Mouse (Mus musculus): Measurements from ENCODE around the gene Cdc42ep1. TPM values are rescaled to one million over a fixed set of nuclear protein-coding genes. Genes with fewer than 3 reads are reported as not detected.
A peak's percentile ranks its signal among the peaks of the same experiment; 100 is the strongest.

The Cdc42ep1 gene
- polyA plus RNA-seq (2015; fragmentation: Nextera tagmentation; extraction: Ambion mirVana), result 13.0 and 15.2 TPM in 2 replicates

- peak within 1 kb of the TSS; percentile 58 for H3K4me3 ChIP-seq (replicated peaks)
- no peaks in the 10 kb centered on the region for H3K36me3 ChIP-seq (replicated peaks)
- peak; percentile 58 for ATAC-seq (ENCODE audit: insufficient read depth)
- WGBS (ENCODE audit: insufficient replicate concordance), result under 1% methylated on average over 84 of the region's 86 CpGs
- peak within 1 kb of the TSS; percentile 51 for H3K4me2 ChIP-seq
- H3K9ac ChIP-seq, result peak within 1 kb of the TSS; percentile 54
- H3K9me3 ChIP-seq (replicated peaks), result no peaks in the 10 kb centered on the region
- peaks cover 58% of the 10 kb centered on the region for H3K4me1 ChIP-seq (replicated peaks)
- H3K27me3 ChIP-seq, result peaks cover 75% of the 10 kb centered on the region
- peak within 1 kb of the TSS; percentile 78 for H3K27ac ChIP-seq (replicated peaks)
These were observed at the start of gene Cdc42ep1 for GRCm38 (mm10) chr15:78842371-78843163. Gene Cdc42ep1, plus strand, starts transcription at chr15:78842624.

- H3K27ac ChIP-seq (replicated peaks), result no peak overlapping the region
These were observed 46.0 kb upstream of the Cdc42ep1 start for GRCm38 (mm10) chr15:78796196-78797059.

GRCm38 (mm10) chr15:78797060-78797329 lies 45.4 kb upstream of the Cdc42ep1 start:
- peaks cover 4% of the 10 kb centered on the region; the same call in 1 of the 2 replicates for H3K36me3 ChIP-seq (replicated peaks)
- ATAC-seq (ENCODE audit: insufficient read depth), result no peak
- WGBS (ENCODE audit: insufficient replicate concordance), result 84% methylated on average over 8 of the region's 8 CpGs
- H3K27me3 ChIP-seq, result peaks cover 21% of the 10 kb centered on the region
- H3K9me3 ChIP-seq (replicated peaks), result no peaks in the 10 kb centered on the region
- H3K4me3 ChIP-seq (replicated peaks), result no peak overlapping the region
- H3K4me2 ChIP-seq, result no peak overlapping the region
- no peak overlapping the region for H3K27ac ChIP-seq (replicated peaks)
- H3K9ac ChIP-seq, result no peak overlapping the region
- H3K4me1 ChIP-seq (replicated peaks), result peaks cover 5% of the 10 kb centered on the region

More at GRCm38 (mm10) chr15:78796196-78797059, 46.0 kb upstream of the Cdc42ep1 start:
- 66% methylated on average over 25 of the region's 25 CpGs for WGBS (ENCODE audit: insufficient replicate concordance)
- H3K4me3 ChIP-seq (replicated peaks), result no peak overlapping the region
- peaks cover 4% of the 10 kb centered on the region; the same call in 1 of the 2 replicates for H3K36me3 ChIP-seq (replicated peaks)
- no peaks in the 10 kb centered on the region for H3K9me3 ChIP-seq (replicated peaks)
- ATAC-seq (ENCODE audit: insufficient read depth), result no peak
- peaks cover 15% of the 10 kb centered on the region for H3K27me3 ChIP-seq
- H3K4me1 ChIP-seq (replicated peaks), result peaks cover 3% of the 10 kb centered on the region
- H3K9ac ChIP-seq, result no peak overlapping the region
- no peak overlapping the region for H3K4me2 ChIP-seq

GRCm38 (mm10) chr15:78799029-78799428 lies 43.4 kb upstream of the Cdc42ep1 start:
- Histone ChIP-seq H3K27me3 (peaks cover 41% of the 10 kb centered on the region), H3K36me3 (replicated peaks) (0 out of 2 replicates have a peak, but pooled peaks cover 4% of the 10 kb centered on the region), H3K4me2 (no peak overlapping the region), H3K4me3 (replicated peaks) (no peak overlapping the region), H3K9ac (no peak overlapping the region), H3K4me1 (replicated peaks) (peaks cover 21% of the 10 kb centered on the region), H3K9me3 (replicated peaks) (no peaks in the 10 kb centered on the region), H3K27ac (replicated peaks) (no peak overlapping the region)
- 69% methylated on average over 21 of the region's 21 CpGs for WGBS (ENCODE audit: insufficient replicate concordance)
- no peak for ATAC-seq (ENCODE audit: insufficient read depth)

- H3K27ac ChIP-seq (replicated peaks), result no peak overlapping the region
- no peak for ATAC-seq (ENCODE audit: insufficient read depth)
- H3K9me3 ChIP-seq (replicated peaks), result no peaks in the 10 kb centered on the region
- peaks cover 26% of the 10 kb centered on the region for H3K4me1 ChIP-seq (replicated peaks)
- 68% methylated on average over 9 of the region's 9 CpGs for WGBS (ENCODE audit: insufficient replicate concordance)
- 0 out of 2 replicates have a peak, but pooled peaks cover 4% of the 10 kb centered on the region for H3K36me3 ChIP-seq (replicated peaks)
- H3K4me2 ChIP-seq, result peak overlapping the region; percentile 67
- peaks cover 60% of the 10 kb centered on the region for H3K27me3 ChIP-seq
- H3K9ac ChIP-seq, result no peak overlapping the region
- peak overlapping the region; percentile 60 for H3K4me3 ChIP-seq (replicated peaks)
These were observed 40.9 kb upstream of the Cdc42ep1 start for GRCm38 (mm10) chr15:78801571-78801970.

GRCm38 (mm10) chr15:78801971-78802741 lies 40.3 kb upstream of the Cdc42ep1 start:
- Histone ChIP-seq H3K9me3 (replicated peaks) (no peaks in the 10 kb centered on the region), H3K9ac (peak overlapping the region; percentile 46), H3K4me2 (peak overlapping the region; percentile 67), H3K36me3 (replicated peaks) (0 out of 2 replicates have a peak, but pooled peaks cover 4% of the 10 kb centered on the region), H3K4me3 (replicated peaks) (peak overlapping the region; percentile 60), H3K4me1 (replicated peaks) (peaks cover 26% of the 10 kb centered on the region), H3K27ac (replicated peaks) (peak overlapping the region; percentile 64), H3K27me3 (peaks cover 65% of the 10 kb centered on the region)
- WGBS (ENCODE audit: insufficient replicate concordance), result 4% methylated on average over 67 of the region's 67 CpGs
- peak; percentile 10; the same call in 1 of the 2 replicates for ATAC-seq (ENCODE audit: insufficient read depth)

GRCm38 (mm10) chr15:78802776-78803391 lies 39.5 kb upstream of the Cdc42ep1 start, which contains the start of gene Card10:
Gene Card10, minus strand, starts transcription at chr15:78803042.
- ATAC-seq (ENCODE audit: insufficient read depth), result peak; percentile 66
- H3K4me2 ChIP-seq, result peak within 1 kb of the TSS; percentile 67
- WGBS (ENCODE audit: insufficient replicate concordance), result 1% methylated on average over 70 of the region's 70 CpGs
- peaks cover 69% of the 10 kb centered on the region for H3K27me3 ChIP-seq
- peak within 1 kb of the TSS; percentile 60 for H3K4me3 ChIP-seq (replicated peaks)
- H3K36me3 ChIP-seq (replicated peaks), result 0 out of 2 replicates have a peak, but pooled peaks cover 4% of the 10 kb centered on the region
- peak within 1 kb of the TSS; percentile 46 for H3K9ac ChIP-seq
- peaks cover 26% of the 10 kb centered on the region for H3K4me1 ChIP-seq (replicated peaks)
- H3K9me3 ChIP-seq (replicated peaks), result no peaks in the 10 kb centered on the region
- H3K27ac ChIP-seq (replicated peaks), result peak within 1 kb of the TSS; percentile 64

- H3K9ac ChIP-seq, result no peak overlapping the region
- peak overlapping the region; percentile 60 for H3K4me3 ChIP-seq (replicated peaks)
- peaks cover 70% of the 10 kb centered on the region for H3K27me3 ChIP-seq
- no peaks in the 10 kb centered on the region for H3K9me3 ChIP-seq (replicated peaks)
- H3K27ac ChIP-seq (replicated peaks), result peak overlapping the region; percentile 64
- peak overlapping the region; percentile 67 for H3K4me2 ChIP-seq
- H3K4me1 ChIP-seq (replicated peaks), result peaks cover 26% of the 10 kb centered on the region
- 0 out of 2 replicates have a peak, but pooled peaks cover 2% of the 10 kb centered on the region for H3K36me3 ChIP-seq (replicated peaks)
- 13% methylated on average over 8 of the region's 8 CpGs for WGBS (ENCODE audit: insufficient replicate concordance)
- no peak for ATAC-seq (ENCODE audit: insufficient read depth)
These were observed 38.9 kb upstream of the Cdc42ep1 start for GRCm38 (mm10) chr15:78803499-78803900.

GRCm38 (mm10) chr15:78804326-78804725 lies 38.1 kb upstream of the Cdc42ep1 start:
- 12% methylated on average over 6 of the region's 6 CpGs for WGBS (ENCODE audit: insufficient replicate concordance)
- H3K36me3 ChIP-seq (replicated peaks), result no peaks in the 10 kb centered on the region
- H3K4me2 ChIP-seq, result peak overlapping the region; percentile 3; the same call in 1 of the 2 replicates
- H3K27ac ChIP-seq (replicated peaks), result peak overlapping the region; percentile 64; the same call in 1 of the 2 replicates
- peaks cover 67% of the 10 kb centered on the region for H3K27me3 ChIP-seq
- ATAC-seq (ENCODE audit: insufficient read depth), result no peak
- H3K9me3 ChIP-seq (replicated peaks), result no peaks in the 10 kb centered on the region
- no peak overlapping the region for H3K4me3 ChIP-seq (replicated peaks)
- H3K9ac ChIP-seq, result no peak overlapping the region
- H3K4me1 ChIP-seq (replicated peaks), result peaks cover 26% of the 10 kb centered on the region

- no peak for ATAC-seq (ENCODE audit: insufficient read depth)
- peaks cover 66% of the 10 kb centered on the region for H3K27me3 ChIP-seq
These were observed 37.1 kb upstream of the Cdc42ep1 start for GRCm38 (mm10) chr15:78805351-78805750.

More at GRCm38 (mm10) chr15:78805351-78805750, 37.1 kb upstream of the Cdc42ep1 start:
- 42% methylated on average over 2 of the region's 2 CpGs for WGBS (ENCODE audit: insufficient replicate concordance)
- Histone ChIP-seq H3K4me2 (no peak overlapping the region), H3K9me3 (replicated peaks) (no peaks in the 10 kb centered on the region), H3K27ac (replicated peaks) (no peak overlapping the region), H3K9ac (no peak overlapping the region), H3K36me3 (replicated peaks) (no peaks in the 10 kb centered on the region), H3K4me1 (replicated peaks) (peaks cover 26% of the 10 kb centered on the region), H3K4me3 (replicated peaks) (no peak overlapping the region)
